Mouse (Mus musculus): Measurements from ENCODE around the gene Btf3. TPM values are rescaled to one million over a fixed set of nuclear protein-coding genes. Genes with fewer than 3 reads are reported as not detected.

The Btf3 gene
- polyA plus RNA-seq (2015; fragmentation: Nextera tagmentation; extraction: Ambion mirVana): 431 and 467 TPM in 2 replicates

DNA sequence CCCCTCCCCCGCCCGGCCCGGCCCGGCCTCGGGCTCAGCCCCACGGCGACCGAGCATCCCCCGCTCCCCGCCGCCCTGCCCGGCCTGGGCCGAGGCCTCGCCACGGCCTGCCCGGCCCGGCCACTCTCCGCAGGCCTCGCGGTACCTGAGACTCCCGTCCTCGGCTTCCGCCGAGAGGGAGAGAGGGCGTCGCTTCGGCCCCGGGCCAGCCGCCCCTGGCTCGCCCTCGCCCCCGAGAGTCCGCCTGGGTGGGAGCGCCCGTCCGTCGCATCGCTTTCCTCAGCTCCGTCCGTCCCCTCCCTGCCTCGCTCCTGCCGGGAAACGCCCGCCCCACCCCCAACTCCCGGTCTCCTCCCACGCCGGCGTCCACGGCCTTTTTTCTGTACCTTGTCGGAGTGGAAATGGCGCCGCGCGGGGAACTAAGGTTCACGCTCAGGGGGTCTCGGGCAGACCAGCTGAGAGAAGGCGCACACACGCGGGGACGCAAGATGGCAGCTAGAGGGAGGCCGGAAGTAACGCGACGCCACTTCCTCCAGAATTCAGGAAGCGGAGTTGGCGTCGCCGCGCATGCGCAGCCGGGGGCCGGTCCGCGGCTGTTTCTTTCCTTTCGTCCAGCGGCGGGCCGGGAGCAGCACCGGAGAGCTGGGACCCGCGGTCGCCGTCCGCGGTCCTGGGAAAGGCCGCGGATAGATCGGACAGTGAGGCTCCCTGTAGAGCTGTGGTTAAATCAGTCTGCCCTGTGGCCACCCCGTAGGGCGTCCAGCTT, at the start of gene Btf3:
Gene Btf3, minus strand, starts transcription at position 527 of the 766 bp plus-strand sequence.

DNA sequence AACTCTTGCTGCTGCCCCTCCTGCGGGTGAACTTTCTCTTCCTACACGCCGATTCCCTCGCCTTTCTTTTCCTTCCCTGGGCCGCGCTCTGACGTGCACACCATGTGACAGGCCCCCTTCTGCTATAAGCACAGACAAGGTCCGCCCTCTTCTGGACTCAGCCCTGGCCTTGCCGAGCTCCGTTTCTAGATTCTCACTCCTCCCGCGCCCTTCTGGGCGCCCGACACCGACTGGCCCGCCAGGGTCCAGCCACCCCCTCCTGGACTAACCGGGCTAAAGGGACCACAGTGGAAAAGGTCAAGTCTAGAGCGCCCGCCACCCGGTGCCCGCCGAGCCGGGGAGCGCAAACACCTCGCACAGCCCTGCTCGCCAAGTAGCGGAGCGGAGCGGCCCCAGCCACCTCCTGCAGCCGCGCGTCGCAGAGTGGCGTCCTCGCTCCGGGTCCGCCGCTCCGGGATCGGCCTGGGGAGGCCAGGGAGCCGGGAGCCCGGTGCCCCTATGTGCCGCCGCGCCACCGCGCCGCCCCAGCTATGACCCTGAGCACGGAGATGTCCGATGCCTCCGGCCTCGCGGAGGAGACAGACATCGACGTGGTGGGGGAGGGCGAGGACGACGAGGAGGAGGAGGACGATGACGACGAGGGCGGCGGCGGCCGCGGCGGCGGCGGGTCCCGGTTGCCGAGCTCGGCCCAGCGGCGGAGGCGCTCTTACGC, 37.4 kb upstream of the Btf3 start, which contains the start of gene Foxd1:
Gene Foxd1, plus strand, starts transcription at position 153 of the 712 bp plus-strand sequence.

GRCm38 (mm10) chr13:98279686-98280085, 37.1 kb downstream of the Btf3 start, which contains the start of gene Gm21976:
Gene Gm21976, plus strand, starts transcription at chr13:98279887.

GRCm38 (mm10) chr13:98262636-98263457, 54.0 kb downstream of the Btf3 start, which contains the start of the genes Utp15 and Ankra2:
Gene Utp15, minus strand, starts transcription at chr13:98263041.
Gene Ankra2, plus strand, starts transcription at chr13:98263074.

Other genes with a start within 250 kb of the Btf3 start
- 4.3 and 5.3 TPM in 2 replicates for gene Arhgef28, start 110.6 kb downstream of the Btf3 start, polyA plus RNA-seq (2015; fragmentation: Nextera tagmentation; extraction: Ambion mirVana)
- gene Utp15, start 54.0 kb downstream of the Btf3 start, polyA plus RNA-seq (2015; fragmentation: Nextera tagmentation; extraction: Ambion mirVana): 6.0 and 7.5 TPM in 2 replicates
- gene Ankra2, start 53.9 kb downstream of the Btf3 start, polyA plus RNA-seq (2015; fragmentation: Nextera tagmentation; extraction: Ambion mirVana): 17.6 and 18.2 TPM in 2 replicates
- gene Gm21976, start 37.1 kb downstream of the Btf3 start, polyA plus RNA-seq (2015; fragmentation: Nextera tagmentation; extraction: Ambion mirVana): not detected in 2 replicates
- gene Foxd1, start 37.2 kb upstream of the Btf3 start, polyA plus RNA-seq (2015; fragmentation: Nextera tagmentation; extraction: Ambion mirVana): 0.17 and 0.24 TPM in 2 replicates
- 0.59 and 0.94 TPM in 2 replicates for gene Gm10320, start 175.0 kb upstream of the Btf3 start, polyA plus RNA-seq (2015; fragmentation: Nextera tagmentation; extraction: Ambion mirVana)

Data from skeletal muscle tissue, postnatal 0 days (tissue).